Mouse (Mus musculus): ENCODE results near the gene Cyp4f37.

DNA sequence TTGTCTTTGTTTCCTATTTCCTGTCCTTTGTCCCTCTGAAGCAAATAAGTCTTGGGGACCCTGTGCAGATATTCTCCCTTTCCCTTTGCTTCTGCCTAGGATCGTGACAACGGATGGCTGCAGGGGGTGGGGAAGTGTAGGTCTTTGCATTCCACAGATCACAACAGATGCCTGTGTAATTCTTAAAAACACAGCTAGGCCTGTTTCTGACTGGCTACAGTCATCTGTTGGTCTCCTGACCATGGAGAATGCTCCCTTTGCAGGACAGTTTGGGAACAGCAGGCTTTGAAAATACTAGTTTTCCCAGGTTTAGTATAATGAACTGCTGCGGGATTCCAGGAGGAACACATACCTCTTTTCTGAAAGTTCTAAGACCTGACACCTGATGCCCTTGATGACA is 15.2 kb downstream of the Cyp4f37 start:
- TF ChIP-seq CTCF (IDR thresholded peaks at IDR 0.05; ENCODE audit: low read depth, low read length) (no peak), POLR2A (IDR thresholded peaks at IDR 0.05; ENCODE audit: borderline replicate concordance, low read depth, low read length) (no peak)

All from bone marrow macrophage, adult 2 months (primary cell).